Mouse (Mus musculus) telencephalon, adult 2 months (tissue): ENCODE measurements around the gene Slc41a1.

Experiments
- DNase-seq: peaks from one replicate; pipeline ENCODE4 v3.0.0-alpha.2; 2011; ENCODE audit warnings: low read depth, low spot score

Slc41a1 gene

DNA sequence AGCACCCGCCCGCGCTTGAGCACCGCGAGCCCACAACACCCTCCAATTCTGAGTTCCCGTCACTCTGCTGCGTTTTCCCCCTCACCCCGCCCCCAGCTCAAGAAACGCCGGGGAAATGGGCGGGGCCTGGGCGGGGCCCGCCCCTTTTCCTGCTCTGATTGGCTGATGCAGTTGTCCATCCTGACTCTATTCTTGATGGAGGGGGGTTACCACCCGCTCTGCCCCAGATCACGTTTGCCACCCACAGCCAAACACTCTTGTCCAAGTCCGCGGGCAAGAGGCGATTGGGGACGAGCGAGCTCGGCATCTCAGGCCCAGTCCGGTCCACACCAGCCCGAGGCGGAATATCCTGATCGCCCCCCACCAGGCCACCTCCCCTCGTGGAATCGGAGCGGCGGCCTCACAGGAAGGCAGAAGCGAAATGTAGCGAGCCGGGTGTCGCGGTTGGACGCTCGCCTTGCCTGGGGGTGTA, 530 bp downstream of the Slc41a1 start:
- DNase-seq = peak; percentile 93

DNA sequence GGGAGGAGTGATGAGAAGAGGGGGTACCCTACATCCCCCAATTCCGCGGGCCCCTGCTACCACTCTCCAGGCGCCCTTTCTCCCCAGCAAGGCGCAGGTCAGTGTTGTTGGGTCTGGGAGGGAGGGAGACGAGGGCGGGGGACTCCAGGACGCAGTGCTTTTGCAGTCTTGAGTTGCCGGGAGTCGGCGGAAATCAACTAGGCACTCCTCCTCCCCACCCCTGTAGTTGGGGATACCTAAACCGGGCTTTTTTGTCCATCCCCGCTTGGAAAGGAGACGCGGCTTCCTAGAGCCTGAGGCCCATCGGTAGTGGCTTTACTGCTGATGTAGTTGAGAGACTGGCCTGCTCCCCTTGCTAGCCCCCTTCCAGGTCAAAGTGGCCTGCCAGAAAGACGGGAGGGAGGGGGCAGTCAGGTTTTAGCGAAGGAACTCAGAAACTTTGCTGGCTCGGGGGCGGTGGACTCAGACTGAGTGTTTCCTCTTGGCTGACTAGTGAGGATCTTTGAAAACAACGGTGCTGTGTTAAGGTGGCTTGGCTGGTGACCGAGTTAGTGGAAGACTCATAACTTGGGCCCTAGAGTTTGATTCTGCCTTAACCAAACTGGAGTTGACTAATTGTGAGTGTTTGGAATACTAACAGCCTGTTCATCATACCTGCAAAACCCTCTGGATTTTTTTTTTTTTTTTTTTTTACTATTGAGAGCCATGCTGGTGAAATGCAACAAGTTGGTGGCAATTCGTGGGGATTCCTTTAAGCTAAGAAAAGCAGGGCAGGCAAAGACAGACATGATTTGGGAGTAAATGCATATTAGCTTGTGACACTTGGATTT, 1.2 kb downstream of the Slc41a1 start:
- DNase-seq = no peak

DNA sequence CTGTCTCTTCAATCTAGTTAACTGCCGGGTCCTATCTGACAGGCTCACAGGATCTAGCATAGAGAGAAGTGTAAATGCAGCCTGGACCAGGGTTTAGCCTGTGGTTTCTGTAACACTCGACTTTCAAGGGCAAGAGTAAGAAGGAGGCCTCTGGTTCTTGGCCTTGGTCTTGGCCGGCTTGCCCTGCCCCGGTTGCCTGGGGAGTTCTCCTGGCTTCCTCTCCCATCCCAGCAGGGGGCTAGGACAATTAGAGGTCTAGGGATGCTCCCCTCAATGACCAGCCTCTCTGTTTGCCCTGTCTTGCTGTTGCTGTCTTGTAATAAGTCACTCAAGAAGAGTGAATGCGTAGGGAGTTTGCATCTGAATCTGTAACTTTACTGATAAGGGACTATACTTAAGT, 2.0 kb downstream of the Slc41a1 start:
- DNase-seq = no peak

DNA sequence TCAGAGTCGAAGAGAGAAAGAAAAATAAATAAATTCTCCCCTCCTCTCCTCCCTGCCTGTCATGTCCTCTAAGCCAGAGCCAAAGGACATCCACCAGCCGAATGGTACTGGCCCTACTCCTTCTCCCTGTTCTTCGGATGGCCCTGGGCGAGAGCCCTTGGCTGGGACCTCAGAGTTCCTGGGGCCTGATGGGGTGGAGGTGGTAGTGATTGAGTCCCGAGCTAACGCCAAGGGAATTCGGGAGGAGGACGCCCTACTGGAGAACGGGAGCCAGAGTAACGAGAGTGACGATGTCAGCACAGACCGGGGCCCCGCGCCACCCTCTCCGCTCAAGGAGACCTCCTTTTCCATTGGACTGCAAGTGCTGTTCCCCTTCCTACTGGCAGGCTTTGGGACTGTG, 3.3 kb downstream of the Slc41a1 start:
- DNase-seq = no peak

DNA sequence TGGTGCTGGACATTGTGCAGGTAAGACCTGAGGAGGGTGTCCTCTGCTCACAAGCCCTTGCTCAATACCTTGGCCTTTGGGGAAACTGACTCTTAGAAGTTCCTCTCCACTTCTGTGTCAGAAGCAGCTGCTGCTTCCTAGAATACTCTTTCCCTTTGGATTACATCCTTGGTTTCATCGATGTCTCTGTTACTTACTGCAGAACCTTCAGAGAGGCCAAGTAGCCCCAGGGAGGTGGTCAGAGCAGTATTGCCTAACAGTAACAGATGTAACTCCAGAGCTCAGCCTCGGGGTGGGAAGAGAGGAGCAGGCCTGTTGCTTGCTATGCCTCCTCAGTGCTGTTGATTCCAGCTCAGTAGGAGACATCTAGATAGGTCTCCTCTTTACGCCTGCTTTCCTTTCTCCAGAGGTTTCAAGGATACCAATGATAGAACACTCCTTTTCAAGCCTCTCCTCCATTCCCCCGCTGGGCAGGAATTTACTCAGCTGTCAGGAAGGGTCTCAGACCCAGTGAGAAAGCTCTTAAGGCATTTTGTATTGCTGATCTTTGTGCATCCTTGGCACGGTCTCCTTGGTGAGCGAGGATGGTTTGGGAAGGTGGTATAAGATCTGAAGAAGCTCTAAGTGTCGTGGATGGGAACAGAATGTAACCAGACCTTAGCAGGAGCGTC, 3.8 kb downstream of the Slc41a1 start:
- DNase-seq = no peak

DNA sequence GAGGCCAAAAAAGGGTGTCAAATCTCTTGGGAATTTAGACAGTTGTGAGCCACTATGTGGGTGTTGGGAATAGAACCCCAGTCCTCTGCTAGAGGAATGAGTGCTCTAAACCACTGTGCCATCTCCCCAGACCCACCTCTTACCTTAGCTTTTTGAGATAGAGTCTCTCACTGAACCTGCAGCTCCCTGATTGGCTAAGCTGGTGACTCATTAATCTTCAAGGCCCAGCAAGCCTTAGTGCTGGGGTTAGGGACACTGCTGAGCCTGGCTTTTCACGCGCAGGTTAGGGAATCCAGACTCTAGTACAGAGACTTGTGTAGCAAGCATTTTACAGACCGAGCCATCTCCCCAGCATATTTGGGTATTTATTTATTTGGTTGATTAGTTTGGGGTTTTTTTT, 9.7 kb downstream of the Slc41a1 start:
- no peak for DNase-seq

DNA sequence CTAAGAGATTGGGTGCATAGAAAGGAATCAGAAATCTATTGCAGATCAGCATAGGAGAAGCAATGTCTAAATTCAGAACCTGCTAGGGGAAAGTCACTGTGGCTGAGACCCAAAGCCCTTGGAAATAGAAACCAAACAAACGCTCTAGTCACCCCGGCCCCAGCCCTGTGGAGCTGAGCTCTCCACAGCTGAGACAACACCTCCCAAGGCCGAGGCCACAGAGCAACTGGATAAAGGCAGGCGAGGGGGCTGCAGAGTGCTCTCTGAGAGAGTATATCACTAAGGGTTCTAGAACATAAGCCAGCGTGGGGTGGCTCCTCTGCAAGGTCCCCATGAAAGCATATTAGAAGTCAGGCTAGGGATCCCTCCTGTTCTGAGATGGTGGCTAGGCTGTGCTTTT, 11.2 kb downstream of the Slc41a1 start:
- DNase-seq = no peak

DNA sequence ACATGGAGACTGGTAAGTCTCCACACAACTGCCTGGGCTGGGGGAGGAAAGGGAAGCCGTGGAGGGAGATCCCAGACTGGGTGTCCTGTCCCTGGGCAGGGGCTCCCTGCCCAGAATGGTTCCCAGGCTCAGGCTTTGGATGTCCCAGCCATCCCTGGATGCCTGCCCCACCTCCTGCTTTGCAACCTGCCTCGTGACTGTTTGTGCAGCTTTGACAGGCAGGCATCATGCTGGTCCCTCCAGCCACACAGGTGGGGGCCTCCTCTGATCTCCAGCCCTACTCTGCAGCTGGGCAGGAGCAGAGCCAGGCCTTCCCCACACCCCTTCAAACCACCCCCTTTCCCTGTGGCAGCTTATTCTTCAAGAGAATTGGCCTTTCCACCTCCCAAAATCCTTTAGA, 12.0 kb downstream of the Slc41a1 start:
- DNase-seq = no peak

DNA sequence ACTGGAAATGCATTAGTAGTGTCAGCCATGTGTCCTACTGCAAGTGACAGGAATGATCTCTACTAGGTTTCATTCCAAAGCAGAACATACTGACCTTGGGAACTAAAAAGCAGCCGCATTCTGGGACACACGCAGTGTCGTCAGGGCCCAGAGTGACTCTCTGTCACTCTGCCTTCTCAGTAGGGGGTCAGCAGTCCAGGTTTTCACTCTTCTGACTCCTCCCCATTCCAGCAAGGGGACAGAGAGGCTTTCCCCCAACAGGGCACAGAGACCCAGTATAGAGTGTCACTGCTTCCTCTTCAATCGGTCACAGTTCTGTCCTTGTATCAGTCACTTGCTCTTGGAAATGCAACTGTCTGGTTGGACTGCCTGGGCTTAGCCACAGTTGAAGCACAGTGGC, 14.9 kb downstream of the Slc41a1 start:
- no peak for DNase-seq

DNA sequence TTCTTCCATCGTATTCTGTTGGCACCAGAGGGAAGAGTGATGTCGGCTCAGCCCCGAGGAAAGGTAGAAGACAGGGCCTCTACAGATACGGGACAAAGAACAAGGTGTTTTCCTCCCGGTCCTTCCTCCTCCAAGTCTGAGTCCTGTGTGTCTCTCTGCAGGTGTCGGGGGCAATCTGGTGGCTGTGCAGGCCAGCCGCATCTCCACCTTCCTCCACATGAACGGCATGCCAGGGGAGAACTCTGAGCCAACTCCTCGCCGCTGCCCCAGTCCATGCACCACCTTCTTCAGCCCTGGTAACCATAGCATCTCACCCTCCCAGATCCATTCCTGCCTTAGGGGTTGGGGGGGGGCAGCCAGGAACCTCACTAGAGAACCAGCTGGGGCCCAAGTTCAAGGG, 16.5 kb downstream of the Slc41a1 start:
- no peak for DNase-seq

DNA sequence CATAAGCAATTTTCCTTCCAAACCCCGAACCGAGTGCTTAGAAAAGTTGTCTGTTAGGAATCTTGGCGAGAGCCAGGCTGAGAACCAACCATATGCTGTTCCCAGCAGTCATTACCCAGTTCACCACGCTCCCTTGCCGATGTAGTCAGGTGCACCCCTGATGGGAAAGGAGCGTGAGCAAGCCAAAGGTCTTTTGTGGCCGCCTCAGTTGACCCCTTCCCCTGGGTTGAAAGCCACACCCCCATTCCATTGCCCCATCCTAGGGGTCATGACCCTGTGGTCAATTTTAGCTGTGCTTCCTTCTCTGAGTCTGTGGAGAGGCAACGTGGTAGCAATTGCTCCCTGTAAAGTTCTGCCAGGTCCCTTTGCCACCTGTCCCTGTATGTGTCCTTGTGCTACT, 17.6 kb downstream of the Slc41a1 start:
- no peak for DNase-seq

DNA sequence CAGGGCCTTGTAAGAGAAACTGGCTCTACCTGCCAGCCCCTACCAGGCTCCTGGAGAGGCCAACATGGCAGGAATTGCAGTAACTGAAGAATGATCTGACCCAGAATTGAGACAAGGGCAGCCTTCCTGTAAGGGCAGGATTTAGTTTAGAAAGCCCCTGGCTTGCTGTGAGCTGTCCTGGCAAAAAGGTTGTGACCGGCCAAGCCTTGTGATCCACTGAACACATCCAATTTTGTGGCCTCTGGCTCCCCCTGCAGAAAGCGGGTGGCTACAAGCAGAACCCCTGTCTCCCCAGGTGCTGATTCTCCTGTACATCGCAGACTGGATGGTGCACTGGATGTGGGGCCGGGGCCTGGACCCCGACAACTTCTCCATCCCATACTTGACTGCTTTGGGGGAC, 19.0 kb downstream of the Slc41a1 start:
- DNase-seq = no peak

DNA sequence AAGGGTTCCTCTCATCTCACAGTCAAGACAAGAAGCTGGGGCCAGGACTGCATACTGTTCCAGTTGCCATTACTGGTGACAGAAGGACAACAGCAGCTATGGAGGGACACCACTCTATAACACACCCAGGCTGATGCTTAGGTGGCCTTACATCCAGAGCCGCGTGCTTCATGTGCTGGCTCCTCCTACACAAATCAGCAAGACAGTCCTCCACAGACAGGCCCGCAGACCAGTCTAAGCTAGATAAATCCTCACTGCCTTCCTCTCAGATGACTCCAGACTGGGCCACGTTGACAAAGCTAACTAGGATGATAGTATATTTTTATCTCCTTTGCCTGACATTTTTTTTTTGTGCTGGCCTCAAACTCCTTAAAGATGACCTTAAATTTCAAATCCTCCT, 34.5 kb downstream of the Slc41a1 start:
- DNase-seq = no peak

DNA sequence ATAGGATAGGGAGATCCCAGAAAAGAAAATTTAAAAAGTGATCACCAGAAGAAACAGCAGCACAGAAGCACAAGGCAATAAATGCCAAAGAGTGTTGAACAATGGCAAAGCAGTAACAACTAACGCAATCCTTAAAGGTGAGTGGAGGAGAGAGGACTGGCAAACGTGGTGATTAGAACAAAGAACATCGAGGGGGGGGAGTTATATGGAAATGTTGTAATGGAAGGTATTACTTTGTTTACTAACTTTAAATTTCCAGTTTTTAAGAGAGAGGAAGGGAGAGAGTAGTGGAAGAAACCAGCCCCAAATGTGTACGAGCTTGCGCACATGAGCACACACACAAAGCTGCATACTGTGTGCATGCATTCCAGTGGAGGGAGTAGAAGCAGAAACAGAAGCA, 38.3 kb downstream of the Slc41a1 start:
- no peak for DNase-seq

DNA sequence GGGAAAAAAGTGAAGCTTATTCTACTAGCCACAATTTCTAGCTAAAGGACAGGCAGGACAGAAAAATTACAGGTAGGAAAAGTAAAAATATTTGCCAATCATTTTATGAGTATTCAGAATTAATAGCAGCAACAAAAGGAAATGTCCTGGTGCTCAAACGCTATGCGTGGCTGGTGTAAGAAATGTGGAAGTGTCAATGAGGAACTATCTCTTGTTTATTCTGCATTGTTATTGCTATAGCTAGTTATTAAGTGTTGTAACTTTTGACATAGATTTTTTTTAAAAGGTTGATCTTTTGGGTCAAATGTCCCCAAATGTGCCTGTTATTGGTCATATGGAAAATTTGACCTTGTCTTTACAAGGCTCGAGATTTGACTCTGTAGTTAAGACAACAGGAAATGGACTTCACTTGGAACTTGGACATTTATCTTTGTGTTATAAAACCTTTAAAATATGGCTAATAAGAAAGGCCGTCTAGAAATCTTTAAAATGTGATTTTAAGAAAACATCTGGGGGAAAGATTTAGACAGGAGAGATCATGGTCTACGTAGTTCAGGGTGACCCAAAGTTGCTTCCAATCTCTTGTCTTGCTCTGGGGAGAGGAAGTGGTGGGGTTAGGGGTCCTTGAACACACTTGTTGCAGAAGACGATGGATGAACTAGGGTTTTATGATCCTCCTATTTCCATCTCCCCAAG, 39.2 kb downstream of the Slc41a1 start:
- DNase-seq = no peak

DNA sequence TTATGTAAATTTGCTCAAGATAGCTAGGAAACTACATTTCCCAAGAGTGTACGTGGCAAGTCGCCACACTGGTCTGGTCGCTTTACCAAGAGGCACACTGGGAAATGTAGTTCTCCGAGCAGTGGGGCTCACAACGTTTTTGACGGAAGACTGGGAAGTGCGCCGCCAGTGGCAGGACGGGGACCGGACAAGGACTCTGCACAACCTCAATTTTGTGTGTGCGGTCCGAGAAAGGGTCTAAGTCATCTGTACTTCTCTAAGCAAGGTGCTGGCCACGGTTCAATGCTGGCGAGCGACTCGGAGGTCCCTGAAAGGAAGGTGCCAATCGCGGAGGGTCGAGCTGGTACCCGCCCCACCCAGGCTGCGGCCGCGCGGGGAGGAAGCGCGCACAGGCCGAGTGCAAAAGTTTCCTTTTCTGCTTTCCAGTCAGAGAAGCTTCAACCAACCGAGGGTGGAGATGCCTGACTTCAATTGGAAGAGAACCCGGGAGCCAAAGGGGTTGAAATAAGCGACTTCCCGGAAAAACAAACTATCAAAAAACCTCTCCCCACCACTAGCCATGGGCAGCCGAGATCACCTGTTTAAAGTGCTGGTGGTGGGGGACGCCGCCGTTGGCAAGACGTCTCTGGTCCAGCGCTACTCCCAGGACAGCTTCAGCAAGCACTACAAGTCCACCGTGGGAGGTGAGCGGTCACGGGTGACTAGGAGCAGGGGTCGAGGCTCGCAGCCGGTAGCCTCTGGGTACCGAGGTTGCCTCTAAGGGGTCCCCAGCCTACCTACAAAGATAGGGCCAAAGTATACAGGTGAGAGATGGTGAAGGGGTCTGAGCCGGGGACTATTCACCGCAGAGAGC, 40.0 kb downstream of the Slc41a1 start, which contains the start of gene Rab29:
TSS of gene Rab29 (plus strand) at position 132 of the 853 bp plus-strand sequence.
- DNase-seq = peak; percentile 90

DNA sequence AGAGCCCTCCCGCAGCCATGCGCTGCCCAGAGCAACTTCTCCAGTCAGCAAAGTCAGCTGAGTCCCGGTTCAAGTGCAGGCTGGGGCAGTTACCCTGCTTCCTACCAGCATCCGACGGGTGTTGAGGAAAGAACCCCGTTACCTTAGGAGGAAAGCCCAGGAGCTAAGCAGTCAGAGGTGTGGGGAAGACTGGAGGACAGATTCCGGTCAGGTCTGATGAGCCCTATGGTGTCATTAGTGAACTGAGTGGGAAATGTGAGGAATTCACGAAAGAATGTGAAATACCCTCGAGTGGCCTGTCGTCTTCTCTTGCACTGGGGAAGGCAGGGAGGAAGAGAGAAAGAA, 40.6 kb downstream of the Slc41a1 start:
- no peak for DNase-seq

DNA sequence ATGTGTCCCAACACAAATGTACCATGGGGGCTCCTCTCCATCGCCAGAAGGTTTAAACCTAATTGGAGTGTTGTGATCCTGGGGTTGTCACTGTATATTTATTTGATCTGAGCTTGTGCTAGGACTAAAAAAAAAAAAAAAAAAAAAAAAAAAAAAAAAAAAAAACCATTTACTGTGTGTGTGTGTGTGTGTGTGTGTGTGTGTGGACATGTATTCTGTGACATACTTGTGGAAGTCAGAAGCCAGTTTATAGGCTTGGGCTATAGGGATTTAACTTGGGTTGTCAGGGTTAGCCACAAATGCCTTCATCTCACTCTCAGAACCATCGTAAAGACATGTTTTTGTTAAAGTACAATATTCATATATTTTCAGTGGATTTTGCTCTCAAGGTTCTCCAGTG, 42.3 kb downstream of the Slc41a1 start:
- no peak for DNase-seq

DNA sequence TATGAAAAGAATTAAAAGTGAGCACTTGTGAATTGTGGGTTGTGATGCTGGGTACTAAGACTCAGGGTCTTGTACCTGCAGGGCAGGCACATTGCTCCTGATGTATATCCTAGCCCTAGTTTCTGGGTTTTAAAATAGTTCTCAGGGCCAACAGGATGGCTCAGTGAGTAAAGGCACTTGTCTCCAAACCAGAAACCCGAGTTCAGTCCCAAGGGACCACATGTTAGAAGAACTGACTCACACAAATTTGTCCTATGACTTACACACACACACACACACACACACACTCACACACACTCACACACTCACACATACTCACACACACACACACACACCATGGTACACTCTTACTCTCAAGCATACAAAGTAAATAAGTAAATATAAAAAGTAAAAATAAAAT, 45.6 kb downstream of the Slc41a1 start:
- no peak for DNase-seq

DNA sequence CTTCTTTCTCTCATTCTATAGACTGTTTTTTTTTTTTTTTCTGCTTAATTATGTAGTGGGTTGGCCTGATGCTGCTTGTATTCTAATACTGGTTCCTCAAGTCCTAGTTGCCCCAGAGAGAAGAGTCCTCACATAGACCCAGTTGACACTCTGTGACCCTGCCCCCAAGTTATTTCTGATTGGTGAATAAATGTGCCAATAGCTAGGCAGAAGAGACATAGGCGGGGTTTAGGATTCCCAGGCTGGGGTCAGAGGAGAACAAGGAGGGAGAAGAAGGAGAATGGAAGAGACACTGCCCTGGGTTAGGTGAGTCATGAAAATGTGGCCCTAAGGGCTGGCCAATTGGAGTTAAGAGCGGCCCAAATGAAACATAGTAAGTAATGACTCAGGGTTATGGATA, 52.5 kb downstream of the Slc41a1 start:
- no peak for DNase-seq

DNA sequence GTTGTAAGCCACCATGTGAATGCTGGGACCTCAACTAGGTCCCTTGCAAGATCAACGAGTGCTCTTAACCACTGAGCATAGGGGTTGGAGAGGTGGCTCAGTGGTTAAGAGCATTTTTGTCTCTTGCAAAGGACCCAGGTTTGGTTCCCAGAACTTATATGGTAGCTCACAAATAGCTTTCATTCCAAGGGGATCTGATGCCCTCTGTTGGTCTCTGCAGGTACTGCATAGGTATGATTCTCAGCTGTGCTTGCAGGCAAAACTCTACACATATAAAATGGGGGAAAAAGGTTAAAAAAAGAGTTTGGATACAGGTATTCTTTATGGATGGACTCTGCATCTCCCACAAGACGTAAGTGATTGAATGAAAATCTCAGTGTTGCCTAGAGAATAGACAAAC, 55.5 kb downstream of the Slc41a1 start:
- no peak for DNase-seq

DNA sequence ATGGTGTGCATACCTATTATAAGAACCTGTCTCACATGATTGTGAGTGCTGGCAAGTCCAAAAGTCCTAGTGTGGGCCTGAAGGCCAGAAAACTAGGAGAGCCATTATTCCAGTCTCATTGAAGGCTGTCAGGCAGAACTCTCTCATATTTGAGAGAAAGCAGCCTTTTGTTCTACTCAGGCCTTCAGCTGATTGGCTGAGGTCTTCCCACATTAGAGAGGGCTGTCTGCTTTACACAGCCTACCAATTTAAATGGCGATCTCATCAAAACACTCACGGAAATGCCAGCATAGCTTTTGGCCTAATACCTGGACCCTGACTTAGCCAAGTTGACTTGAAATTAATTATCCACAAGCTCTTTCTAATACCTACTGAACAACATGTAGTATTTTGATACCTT, 58.9 kb downstream of the Slc41a1 start:
- no peak for DNase-seq
